Mouse (Mus musculus): ENCODE measurements around the gene Ypel3.

DNA sequence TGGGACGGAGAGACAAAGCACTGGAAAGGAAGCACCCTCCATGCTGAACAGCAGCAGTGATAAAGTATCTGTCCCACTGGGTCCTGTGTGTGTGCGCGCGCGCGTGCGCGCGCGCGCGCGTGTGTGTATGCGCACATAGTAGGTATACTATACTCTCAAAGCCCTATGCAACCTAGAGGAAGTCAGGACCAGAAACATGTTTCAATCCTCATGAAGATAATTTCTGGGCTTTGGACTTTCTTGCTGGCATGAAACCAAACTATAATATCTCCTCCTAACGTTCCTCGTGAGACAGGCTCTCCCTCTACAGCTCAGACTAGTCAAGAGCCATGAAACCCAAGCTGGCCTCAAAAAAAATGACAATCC, 24.3 kb downstream of the Ypel3 start:
- no peak for TF ChIP-seq UBTF (IDR thresholded peaks at IDR 0.05; ENCODE audit: low read depth, low read length)
- no peak for TF ChIP-seq POLR2A (IDR thresholded peaks at IDR 0.05; ENCODE audit: low read depth, low read length)
- TF ChIP-seq MAX (IDR thresholded peaks at IDR 0.05; ENCODE audit: low read length): no peak
- TF ChIP-seq ZC3H11A (IDR thresholded peaks at IDR 0.05; ENCODE audit: low read depth, low read length): no peak
- no peak for TF ChIP-seq CHD1 (IDR thresholded peaks at IDR 0.05; ENCODE audit: low read depth, low read length)
- no peak for TF ChIP-seq CTCF (conservative IDR thresholded peaks at IDR 0.05 in 1 of 2, IDR thresholded peaks at IDR 0.05 in 1 of 2; ENCODE audit: low read depth in 2 of 2, low read length in 2 of 2)
- no peak for TF ChIP-seq MAFK (IDR thresholded peaks at IDR 0.05; ENCODE audit: insufficient replicate concordance, low read length)
- TF ChIP-seq SIN3A (IDR thresholded peaks at IDR 0.05; ENCODE audit: low read length): no peak
- no peak for TF ChIP-seq ZMIZ1 (IDR thresholded peaks at IDR 0.05; ENCODE audit: low read depth, low read length)
- TF ChIP-seq MXI1 (IDR thresholded peaks at IDR 0.05; ENCODE audit: low read depth, low read length): no peak

All from CH12.LX (cell line).